Mouse (Mus musculus) ES-E14 (cell line): ENCODE measurements around the gene Frmpd1. TPM values are rescaled to one million over a fixed set of nuclear protein-coding genes. Genes with fewer than 3 reads are reported as not detected.
A peak's percentile ranks its signal among the peaks of the same experiment; 100 is the strongest.

ENCODE experiments used
- DNase-seq: peaks from one replicate; pipeline ENCODE4 v3.0.0-alpha.2; 2013; ENCODE audit warnings: low read depth, low spot score
- H3K27ac ChIP-seq: 2 replicates; pipeline ENCODE4 v1.5.1; 2012; ENCODE audit warnings: low read depth, mild to moderate bottlenecking, low read length, moderate library complexity, mixed read lengths; ENCODE audit not compliant: poor library complexity, insufficient read depth, severe bottlenecking
- H3K36me3 ChIP-seq: 2 replicates; pipeline ENCODE4 v1.6.1; 2012; ENCODE audit warnings: mild to moderate bottlenecking, low read length, moderate library complexity, mixed read lengths; ENCODE audit not compliant: control insufficient read depth, poor library complexity, insufficient read depth, severe bottlenecking
- H3K4me1 ChIP-seq, 2 experiments: fragments of 150-350 bp in 1 of 2; sonication (generic) in 1 of 2; 2 replicates each; pipeline ENCODE4 v1.6.1; 2012; ENCODE audit warnings: low read length in 2 of 2, mild to moderate bottlenecking in 1 of 2, mixed read lengths in 1 of 2; ENCODE audit not compliant: control insufficient read depth in 2 of 2, insufficient read depth in 2 of 2, poor library complexity in 1 of 2
- H3K4me3 ChIP-seq, 2 experiments: fragments of 150-350 bp in 1 of 2; sonication (generic) in 1 of 2; 2 replicates each; pipeline ENCODE4 v1.5.1; 2012; ENCODE audit warnings: low read length in 2 of 2, low read depth in 1 of 2, mild to moderate bottlenecking in 1 of 2, mixed read lengths in 1 of 2; ENCODE audit not compliant: insufficient read depth in 1 of 2, poor library complexity in 1 of 2, severe bottlenecking in 1 of 2
- H3K9ac ChIP-seq: 2 replicates; pipeline ENCODE4 v1.6.1; 2012; ENCODE audit warnings: low read depth, mild to moderate bottlenecking, low read length, mixed read lengths; ENCODE audit not compliant: poor library complexity, insufficient read depth, severe bottlenecking
- H3K9me3 ChIP-seq: fragments of 150-350 bp; sonication (generic); 2 replicates; pipeline ENCODE4 v1.6.1; 2012; ENCODE audit warnings: low read depth, mild to moderate bottlenecking, low read length; ENCODE audit not compliant: control insufficient read depth, insufficient read depth
- CHD2 ChIP-seq: IDR thresholded peaks from 2 replicates; pipeline ENCODE4 v1.6.1; 2014; ENCODE audit warnings: mild to moderate bottlenecking, low read depth, low read length, inconsistent platforms
- HCFC1 ChIP-seq: IDR thresholded peaks from 2 replicates; pipeline ENCODE4 v1.6.1; 2012; ENCODE audit warnings: low read length, inconsistent platforms, borderline replicate concordance; ENCODE audit not compliant: insufficient read depth
- MAFK ChIP-seq: IDR thresholded peaks from 2 replicates; pipeline ENCODE4 v1.6.1; 2014; ENCODE audit warnings: mild to moderate bottlenecking, low read depth, low read length, inconsistent platforms; ENCODE audit not compliant: insufficient read depth
- ZC3H11A ChIP-seq: IDR thresholded peaks from 2 replicates; pipeline ENCODE4 v1.6.1; 2012; ENCODE audit warnings: low read depth, mild to moderate bottlenecking, inconsistent platforms, low read length, borderline replicate concordance
- ZNF384 ChIP-seq: IDR thresholded peaks from 2 replicates; pipeline ENCODE4 v1.6.1; 2012; ENCODE audit warnings: low read depth, low read length, inconsistent platforms
- in situ Hi-C, 2 experiments: fragments of 600-800 bp; cut with MboI; formaldehyde crosslinking; loops; one replicate each; pipeline ENCODE4 v1.15.1; 2025; ENCODE audit warnings: low sequenced_read_pairs in 2 of 2, inconsistent platforms in 1 of 2; ENCODE audit not compliant: unreplicated experiment in 2 of 2
- total RNA-seq: library from RNA; depleted of rRNA; stranded (reverse); fragments of 300-350 nt; gene quantifications from 2 replicates; pipeline ENCODE4 v1.2.3, GENCODE M21; 2012

Gene Frmpd1
- total RNA-seq, 1 experiment, result 1.3 TPM

- DNase-seq, result no peak
- TF ChIP-seq ZC3H11A (no peak), CHD2 (no peak), HCFC1 (no peak), MAFK (no peak), ZNF384 (no peak)
These were observed 120.9 kb downstream of the Frmpd1 start for GRCm38 (mm10) chr4:45305536-45305935.

DNA sequence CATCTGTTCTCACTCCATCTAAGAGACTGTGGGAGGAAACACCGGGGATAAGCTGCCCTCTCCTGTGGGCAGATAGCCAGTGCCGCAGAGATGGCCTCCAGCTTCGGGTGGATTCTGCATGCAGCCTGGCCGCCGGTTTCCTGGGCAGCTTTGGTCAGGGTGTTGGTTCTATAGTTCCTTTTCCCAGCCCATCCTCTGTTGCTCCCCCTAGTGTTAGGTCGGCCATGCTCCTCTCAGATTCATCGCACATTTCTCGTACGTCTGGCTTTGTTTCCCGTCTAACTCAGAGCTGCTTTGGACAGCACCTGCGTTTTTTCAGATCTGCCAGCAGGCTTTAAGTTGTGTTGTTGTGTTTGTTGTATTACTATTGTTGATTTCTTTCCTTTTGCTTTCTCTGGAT is 123.4 kb downstream of the Frmpd1 start:
- in situ Hi-C loops, result no loop called here
- no peak overlapping the region for H3K4me3 ChIP-seq
- H3K9ac ChIP-seq, result no peak overlapping the region
- TF ChIP-seq CHD2 (no peak), HCFC1 (no peak), MAFK (no peak), ZNF384 (0 out of 2 replicates have a peak, but pooled peaks have one; percentile 13), ZC3H11A (no peak)
- no peak overlapping the region for H3K27ac ChIP-seq
- DNase-seq, result peak; percentile 60
- H3K4me1 ChIP-seq, result no peaks in the 10 kb centered on the region; a peak in 1 of 4 replicates
- peaks cover 9% of the 10 kb centered on the region for H3K36me3 ChIP-seq
- no peaks in the 10 kb centered on the region for H3K9me3 ChIP-seq

More at GRCm38 (mm10) chr4:45305536-45305935, 120.9 kb downstream of the Frmpd1 start:
- Histone ChIP-seq H3K9ac (no peak overlapping the region), H3K27ac (no peak overlapping the region), H3K36me3 (peaks cover 13% of the 10 kb centered on the region), H3K9me3 (no peaks in the 10 kb centered on the region), H3K4me1 (no peaks in the 10 kb centered on the region; a peak in 1 of 4 replicates), H3K4me3 (no peak overlapping the region)
- in situ Hi-C loops, result no loop called here

DNA sequence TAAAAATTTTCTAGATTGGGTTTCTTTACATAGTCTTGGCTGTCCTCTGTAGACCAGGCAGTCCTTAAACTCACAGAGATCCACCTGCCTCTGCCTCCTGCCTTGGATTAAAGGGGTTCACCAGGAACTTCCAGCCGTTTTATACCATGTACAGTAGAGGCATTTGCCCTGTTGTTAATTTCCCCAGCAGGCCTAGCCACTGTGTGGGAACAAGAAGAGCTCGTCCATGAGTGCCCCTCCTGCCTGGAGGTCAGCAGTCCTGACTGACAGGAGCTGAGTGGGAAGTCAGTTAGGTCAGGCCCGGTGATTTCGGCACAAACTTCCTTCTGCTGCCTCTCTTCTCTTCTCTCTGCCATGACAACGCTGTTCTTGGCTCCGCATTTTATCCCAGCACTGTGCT is 123.9 kb downstream of the Frmpd1 start:
- no peak for TF ChIP-seq ZNF384
- TF ChIP-seq CHD2, result no peak
- TF ChIP-seq ZC3H11A, result no peak
- TF ChIP-seq MAFK, result no peak
- TF ChIP-seq HCFC1, result no peak
- in situ Hi-C loops, result no loop called here
- DNase-seq, result no peak
- H3K4me3 ChIP-seq, result no peak overlapping the region
- peaks cover 9% of the 10 kb centered on the region for H3K36me3 ChIP-seq
- H3K27ac ChIP-seq, result no peak overlapping the region
- no peak overlapping the region for H3K9ac ChIP-seq
- H3K4me1 ChIP-seq, result no peaks in the 10 kb centered on the region; a peak in 1 of 4 replicates
- H3K9me3 ChIP-seq, result no peaks in the 10 kb centered on the region

GRCm38 (mm10) chr4:45311056-45311455 is 126.4 kb downstream of the Frmpd1 start:
- no peak overlapping the region for H3K9ac ChIP-seq
- no peak overlapping the region for H3K4me3 ChIP-seq
- in situ Hi-C loops, result no loop called here
- peaks cover 10% of the 10 kb centered on the region for H3K36me3 ChIP-seq
- H3K4me1 ChIP-seq, result no peaks in the 10 kb centered on the region; a peak in 1 of 4 replicates
- no peak for DNase-seq
- no peak overlapping the region for H3K27ac ChIP-seq
- TF ChIP-seq HCFC1 (no peak), ZNF384 (no peak)
- H3K9me3 ChIP-seq, result no peaks in the 10 kb centered on the region
